Mouse (Mus musculus): Measurements from ENCODE around the gene Tenm4. TPM values are rescaled to one million over a fixed set of nuclear protein-coding genes. Genes with fewer than 3 reads are reported as not detected.

Gene Tenm4
- polyA plus RNA-seq, 1 experiment from 2014 or later, result 14.3 TPM

GRCm38 (mm10) chr7:96228562-96229268 lies 57.7 kb downstream of the Tenm4 start:
- Histone ChIP-seq H3K9me3 (ENCODE audit: control insufficient read depth, low read length) (no peaks in the 10 kb centered on the region), H3K9ac (ENCODE audit: low read depth, low read length) (no peak overlapping the region), H3K27ac (ENCODE audit: low read length) (no peak overlapping the region), H3K36me3 (ENCODE audit: control insufficient read depth, insufficient read depth, low read length) (no peaks in the 10 kb centered on the region), H3K4me2 (ENCODE audit: low read depth, low read length) (no peak overlapping the region), H3K4me1 (ENCODE audit: control insufficient read depth, insufficient read depth, low read length) (peaks cover 6% of the 10 kb centered on the region), H3K4me3 (ENCODE audit: low read length) (no peak overlapping the region), H3K27me3 (replicated peaks; ENCODE audit: control insufficient read depth, insufficient read depth, low read length) (no peaks in the 10 kb centered on the region)
- ATAC-seq, result no peak
- WGBS, result 78% methylated on average over 6 of the region's 6 CpGs

DNA sequence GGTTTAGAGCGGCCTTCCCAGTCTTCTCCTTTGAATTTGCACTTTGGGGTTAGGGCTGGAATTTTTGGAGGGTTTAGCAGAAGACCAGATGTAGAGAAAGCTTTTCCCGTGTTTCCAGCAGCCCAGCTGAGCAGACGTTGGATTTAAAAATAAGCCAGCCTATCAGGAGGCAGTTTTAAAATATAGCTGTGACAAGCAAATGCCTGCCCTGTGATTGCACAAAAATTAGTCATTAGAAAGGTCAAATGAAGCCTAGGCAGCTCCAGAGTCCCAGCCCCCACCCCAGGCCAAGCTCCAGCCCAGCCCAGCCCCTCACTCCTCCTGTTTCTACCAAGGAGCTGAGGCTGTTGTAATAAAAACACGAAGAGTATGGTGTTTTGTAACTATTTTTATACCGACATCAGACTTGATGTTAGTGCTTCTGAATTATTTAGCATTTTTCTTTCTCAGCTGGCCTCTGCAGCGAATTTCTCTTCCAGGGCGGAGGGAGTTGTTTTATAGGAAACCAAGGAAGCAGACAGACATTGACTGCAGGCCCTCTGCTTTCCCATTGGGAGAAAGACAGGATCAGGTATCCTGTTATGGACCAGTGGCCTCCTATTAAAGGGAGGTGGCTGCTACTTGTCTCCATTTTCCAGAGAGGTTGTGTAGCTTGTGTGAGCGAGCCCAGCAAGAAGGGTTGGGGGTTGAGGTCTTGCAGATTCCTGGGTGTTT lies 59.1 kb downstream of the Tenm4 start:
- 54% methylated on average over 8 of the region's 8 CpGs for WGBS
- ATAC-seq, result no peak
- H3K4me1 ChIP-seq (ENCODE audit: control insufficient read depth, insufficient read depth, low read length), result peaks cover 6% of the 10 kb centered on the region

GRCm38 (mm10) chr7:96230720-96231241 lies 59.7 kb downstream of the Tenm4 start:
- H3K27ac ChIP-seq (ENCODE audit: low read length), result no peak overlapping the region
- 41% methylated on average over 9 of the region's 9 CpGs for WGBS
- H3K9ac ChIP-seq (ENCODE audit: low read depth, low read length), result no peak overlapping the region
- no peak for ATAC-seq
- no peaks in the 10 kb centered on the region for H3K36me3 ChIP-seq (ENCODE audit: control insufficient read depth, insufficient read depth, low read length)
- H3K4me1 ChIP-seq (ENCODE audit: control insufficient read depth, insufficient read depth, low read length), result peaks cover 6% of the 10 kb centered on the region
- H3K9me3 ChIP-seq (ENCODE audit: control insufficient read depth, low read length), result no peaks in the 10 kb centered on the region
- no peak overlapping the region for H3K4me2 ChIP-seq (ENCODE audit: low read depth, low read length)
- no peaks in the 10 kb centered on the region for H3K27me3 ChIP-seq (replicated peaks; ENCODE audit: control insufficient read depth, insufficient read depth, low read length)
- no peak overlapping the region for H3K4me3 ChIP-seq (ENCODE audit: low read length)

More for the DNA sequence above, 59.1 kb downstream of the Tenm4 start:
- H3K9ac ChIP-seq (ENCODE audit: low read depth, low read length), result no peak overlapping the region; the same call in 1 of the 2 replicates
- H3K4me3 ChIP-seq (ENCODE audit: low read length), result no peak overlapping the region
- H3K4me2 ChIP-seq (ENCODE audit: low read depth, low read length), result no peak overlapping the region
- no peaks in the 10 kb centered on the region for H3K27me3 ChIP-seq (replicated peaks; ENCODE audit: control insufficient read depth, insufficient read depth, low read length)
- no peaks in the 10 kb centered on the region for H3K36me3 ChIP-seq (ENCODE audit: control insufficient read depth, insufficient read depth, low read length)
- H3K27ac ChIP-seq (ENCODE audit: low read length), result no peak overlapping the region
- H3K9me3 ChIP-seq (ENCODE audit: control insufficient read depth, low read length), result no peaks in the 10 kb centered on the region

- Histone ChIP-seq H3K27ac (ENCODE audit: low read length) (no peak overlapping the region), H3K4me3 (ENCODE audit: low read length) (no peak overlapping the region), H3K27me3 (replicated peaks; ENCODE audit: control insufficient read depth, insufficient read depth, low read length) (no peaks in the 10 kb centered on the region), H3K9me3 (ENCODE audit: control insufficient read depth, low read length) (no peaks in the 10 kb centered on the region), H3K36me3 (ENCODE audit: control insufficient read depth, insufficient read depth, low read length) (no peaks in the 10 kb centered on the region), H3K4me2 (ENCODE audit: low read depth, low read length) (no peak overlapping the region), H3K4me1 (ENCODE audit: control insufficient read depth, insufficient read depth, low read length) (peaks cover under 1% of the 10 kb centered on the region; the same call in 1 of the 2 replicates), H3K9ac (ENCODE audit: low read depth, low read length) (no peak overlapping the region)
- WGBS, result 67% methylated on average over 6 of the region's 6 CpGs
- ATAC-seq, result no peak
Measured at GRCm38 (mm10) chr7:96235847-96236246, 64.8 kb downstream of the Tenm4 start.

DNA sequence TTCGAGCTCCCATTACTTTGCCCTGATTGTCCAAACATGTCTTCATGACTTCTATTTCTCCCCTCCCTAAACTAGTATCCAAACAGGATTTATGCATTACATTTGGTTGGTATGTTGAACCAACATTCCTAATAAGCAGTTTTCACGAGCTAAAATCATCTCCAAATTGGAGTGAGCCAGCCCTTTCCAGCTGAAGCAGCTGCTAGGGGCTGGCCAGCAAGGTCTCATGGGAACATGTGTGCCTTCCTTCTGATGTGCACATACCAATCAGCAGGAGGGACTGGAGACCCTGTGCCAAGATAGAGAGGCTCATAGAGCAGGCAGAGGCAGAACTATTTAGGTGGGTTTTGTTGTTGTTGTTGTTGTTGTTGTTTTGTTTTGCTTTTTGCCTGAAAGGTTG lies 69.6 kb downstream of the Tenm4 start:
- H3K9me3 ChIP-seq (ENCODE audit: control insufficient read depth, low read length), result no peaks in the 10 kb centered on the region
- no peak overlapping the region for H3K9ac ChIP-seq (ENCODE audit: low read depth, low read length)
- H3K27ac ChIP-seq (ENCODE audit: low read length), result no peak overlapping the region
- no peak for ATAC-seq
- H3K27me3 ChIP-seq (replicated peaks; ENCODE audit: control insufficient read depth, insufficient read depth, low read length), result no peaks in the 10 kb centered on the region
- H3K4me1 ChIP-seq (ENCODE audit: control insufficient read depth, insufficient read depth, low read length), result no peaks in the 10 kb centered on the region
- 57% methylated on average over 2 of the region's 2 CpGs for WGBS
- H3K4me2 ChIP-seq (ENCODE audit: low read depth, low read length), result no peak overlapping the region
- no peak overlapping the region for H3K4me3 ChIP-seq (ENCODE audit: low read length)
- H3K36me3 ChIP-seq (ENCODE audit: control insufficient read depth, insufficient read depth, low read length), result no peaks in the 10 kb centered on the region

DNA sequence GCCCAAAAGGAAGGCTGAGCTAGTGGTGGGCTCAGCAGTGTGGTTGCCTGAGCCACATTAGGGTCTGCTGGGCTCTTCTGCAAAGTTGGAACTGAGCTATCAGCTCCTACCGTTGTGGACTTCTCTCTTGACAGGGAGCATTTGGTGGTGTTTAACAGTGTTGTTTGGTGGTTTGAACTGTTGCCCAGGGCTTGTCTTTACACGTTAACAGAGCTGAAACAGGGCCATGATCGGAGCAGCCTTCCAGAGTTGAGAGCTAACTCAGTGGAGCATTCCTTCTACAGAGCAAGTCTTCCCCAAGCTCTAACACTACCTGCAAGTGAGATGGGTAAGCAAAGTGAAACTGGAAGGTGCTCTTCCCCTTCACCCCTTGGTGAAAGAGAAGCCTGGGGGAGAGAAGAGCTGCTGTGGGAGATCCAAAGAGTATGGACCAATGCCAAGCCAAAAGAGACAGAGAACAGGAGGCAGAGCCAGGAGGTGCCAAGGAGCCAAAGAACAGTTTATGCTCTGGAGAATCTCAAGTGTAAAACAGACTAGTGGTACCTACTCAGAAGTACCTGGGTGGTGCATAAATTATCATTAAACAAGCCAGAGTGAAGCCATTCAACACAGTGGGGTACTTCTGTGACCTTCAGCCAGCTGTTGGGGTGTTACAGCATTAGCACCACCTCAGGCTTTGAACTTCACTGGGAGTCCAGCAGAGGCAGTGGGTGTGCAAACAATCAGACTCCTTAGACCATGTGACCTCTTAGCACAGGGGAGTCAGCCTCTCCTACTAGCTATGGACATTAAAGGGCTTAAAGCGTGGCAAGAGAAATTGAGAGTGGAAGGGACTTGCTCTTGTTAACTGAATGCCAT lies 71.5 kb downstream of the Tenm4 start:
- Histone ChIP-seq H3K36me3 (ENCODE audit: control insufficient read depth, insufficient read depth, low read length) (no peaks in the 10 kb centered on the region), H3K27ac (ENCODE audit: low read length) (0 out of 2 replicates have a peak overlapping the region, but pooled peaks have one; percentile 43), H3K4me1 (ENCODE audit: control insufficient read depth, insufficient read depth, low read length) (no peaks in the 10 kb centered on the region), H3K4me2 (ENCODE audit: low read depth, low read length) (no peak overlapping the region), H3K9ac (ENCODE audit: low read depth, low read length) (no peak overlapping the region), H3K9me3 (ENCODE audit: control insufficient read depth, low read length) (no peaks in the 10 kb centered on the region), H3K4me3 (ENCODE audit: low read length) (no peak overlapping the region), H3K27me3 (replicated peaks; ENCODE audit: control insufficient read depth, insufficient read depth, low read length) (no peaks in the 10 kb centered on the region)
- 49% methylated on average over 4 of the region's 4 CpGs for WGBS
- peak; percentile 28; the same call in 1 of the 2 replicates for ATAC-seq

- Histone ChIP-seq H3K27ac (ENCODE audit: low read length) (no peak overlapping the region), H3K27me3 (replicated peaks; ENCODE audit: control insufficient read depth, insufficient read depth, low read length) (no peaks in the 10 kb centered on the region), H3K36me3 (ENCODE audit: control insufficient read depth, insufficient read depth, low read length) (no peaks in the 10 kb centered on the region), H3K9me3 (ENCODE audit: control insufficient read depth, low read length) (no peaks in the 10 kb centered on the region; the same call in 1 of the 2 replicates), H3K4me3 (ENCODE audit: low read length) (no peak overlapping the region), H3K9ac (ENCODE audit: low read depth, low read length) (no peak overlapping the region), H3K4me1 (ENCODE audit: control insufficient read depth, insufficient read depth, low read length) (no peaks in the 10 kb centered on the region), H3K4me2 (ENCODE audit: low read depth, low read length) (no peak overlapping the region)
- ATAC-seq, result no peak
- 81% methylated on average over 1 of the region's 1 CpGs for WGBS
Measured at GRCm38 (mm10) chr7:96244796-96245195, 73.8 kb downstream of the Tenm4 start.

GRCm38 (mm10) chr7:96259630-96260029 lies 88.6 kb downstream of the Tenm4 start:
- Histone ChIP-seq H3K4me3 (ENCODE audit: low read length) (no peak overlapping the region), H3K9me3 (ENCODE audit: control insufficient read depth, low read length) (no peaks in the 10 kb centered on the region), H3K36me3 (ENCODE audit: control insufficient read depth, insufficient read depth, low read length) (no peaks in the 10 kb centered on the region), H3K4me2 (ENCODE audit: low read depth, low read length) (no peak overlapping the region), H3K27me3 (replicated peaks; ENCODE audit: control insufficient read depth, insufficient read depth, low read length) (no peaks in the 10 kb centered on the region), H3K4me1 (ENCODE audit: control insufficient read depth, insufficient read depth, low read length) (no peaks in the 10 kb centered on the region), H3K27ac (ENCODE audit: low read length) (no peak overlapping the region), H3K9ac (ENCODE audit: low read depth, low read length) (no peak overlapping the region)
- no peak for ATAC-seq
- 86% methylated on average over 6 of the region's 6 CpGs for WGBS

GRCm38 (mm10) chr7:96262182-96262581 lies 91.1 kb downstream of the Tenm4 start:
- Histone ChIP-seq H3K4me3 (ENCODE audit: low read length) (no peak overlapping the region), H3K9me3 (ENCODE audit: control insufficient read depth, low read length) (no peaks in the 10 kb centered on the region), H3K27ac (ENCODE audit: low read length) (no peak overlapping the region), H3K4me1 (ENCODE audit: control insufficient read depth, insufficient read depth, low read length) (peaks cover 3% of the 10 kb centered on the region; the same call in 1 of the 2 replicates), H3K9ac (ENCODE audit: low read depth, low read length) (no peak overlapping the region), H3K4me2 (ENCODE audit: low read depth, low read length) (no peak overlapping the region), H3K36me3 (ENCODE audit: control insufficient read depth, insufficient read depth, low read length) (no peaks in the 10 kb centered on the region), H3K27me3 (replicated peaks; ENCODE audit: control insufficient read depth, insufficient read depth, low read length) (no peaks in the 10 kb centered on the region)
- ATAC-seq, result no peak

Measured in intestine, embryonic 16.5 days (tissue).